Mouse (Mus musculus) 3134 (cell line): Measurements from ENCODE around the gene Prcd.

Experiments
- DNase-seq: peaks from one replicate; pipeline ENCODE4 v3.0.0-alpha.2; 2011; ENCODE audit warnings: low spot score; ENCODE audit not compliant: insufficient read length; ENCODE audit errors: extremely low read depth

The Prcd gene

DNA sequence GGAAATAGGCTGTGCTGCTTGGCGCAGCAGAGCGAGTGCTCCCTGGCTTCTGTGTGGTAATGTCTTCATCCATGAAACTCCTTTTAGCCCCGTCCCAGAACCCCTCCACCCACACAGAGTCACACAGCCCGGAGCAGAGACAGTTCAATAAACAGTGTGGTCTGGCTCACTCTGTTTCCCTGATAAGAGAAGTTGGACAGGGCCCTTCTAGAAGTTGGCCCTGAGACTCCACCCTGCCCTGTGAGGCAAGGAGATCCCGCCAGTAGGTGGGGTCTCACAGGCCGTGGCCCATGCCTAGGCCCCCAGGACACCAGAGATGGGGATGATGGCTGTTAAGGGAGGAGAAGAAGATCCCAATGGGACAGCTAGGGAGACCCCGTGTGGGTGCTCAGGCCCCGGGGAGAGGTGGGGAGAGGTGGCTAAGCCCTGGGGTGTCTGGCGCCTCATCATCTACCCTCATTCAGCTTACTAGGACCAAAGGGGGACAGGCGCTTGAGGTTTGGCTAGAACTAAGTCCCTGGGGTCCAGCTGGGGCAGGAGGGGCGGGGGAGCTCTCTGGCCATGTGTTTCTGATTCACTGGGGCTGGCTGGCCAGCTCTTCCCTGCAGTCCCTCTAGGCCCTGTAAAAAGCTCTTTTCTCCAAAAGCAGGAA lies 5.9 kb upstream of the Prcd start:
- no peak for DNase-seq

DNA sequence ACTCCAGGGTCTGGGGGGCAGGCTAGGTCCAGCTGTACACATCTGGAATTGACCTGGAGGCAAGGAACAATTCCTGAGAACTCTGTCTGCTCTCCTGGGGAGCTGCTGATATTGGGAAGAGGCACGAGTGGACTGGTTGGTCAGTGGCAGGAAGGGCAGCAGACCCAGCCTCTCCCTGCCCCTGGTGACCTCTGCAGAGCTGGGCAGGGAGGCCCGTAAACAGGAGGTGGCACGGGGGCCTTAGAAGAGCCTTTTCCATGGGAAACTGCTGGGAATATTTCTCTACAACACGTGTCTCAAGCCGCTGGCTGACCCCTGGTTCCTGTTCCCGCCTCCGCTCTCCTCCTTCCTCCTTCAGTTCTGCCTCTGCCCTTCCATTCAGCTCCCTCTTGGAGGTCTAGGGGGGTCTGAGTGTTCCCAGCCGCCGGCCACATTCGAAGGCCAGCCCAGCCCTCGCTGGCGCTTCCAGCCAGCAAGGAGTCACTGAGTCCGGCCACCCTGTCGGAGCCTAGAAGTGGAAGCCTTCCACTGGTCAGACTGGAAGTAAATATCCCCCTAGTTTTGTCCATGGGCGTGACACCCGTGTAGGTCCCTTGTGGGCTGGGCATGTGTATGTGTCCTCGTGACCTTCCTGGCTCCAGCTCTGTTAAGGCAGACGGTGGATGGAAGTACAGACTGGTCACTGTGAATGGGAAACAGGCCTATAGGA lies 5.0 kb upstream of the Prcd start:
- DNase-seq, result no peak

- DNase-seq, result no peak
Measured at GRCm38 (mm10) chr11:116648976-116649375, 4.4 kb upstream of the Prcd start.

DNA sequence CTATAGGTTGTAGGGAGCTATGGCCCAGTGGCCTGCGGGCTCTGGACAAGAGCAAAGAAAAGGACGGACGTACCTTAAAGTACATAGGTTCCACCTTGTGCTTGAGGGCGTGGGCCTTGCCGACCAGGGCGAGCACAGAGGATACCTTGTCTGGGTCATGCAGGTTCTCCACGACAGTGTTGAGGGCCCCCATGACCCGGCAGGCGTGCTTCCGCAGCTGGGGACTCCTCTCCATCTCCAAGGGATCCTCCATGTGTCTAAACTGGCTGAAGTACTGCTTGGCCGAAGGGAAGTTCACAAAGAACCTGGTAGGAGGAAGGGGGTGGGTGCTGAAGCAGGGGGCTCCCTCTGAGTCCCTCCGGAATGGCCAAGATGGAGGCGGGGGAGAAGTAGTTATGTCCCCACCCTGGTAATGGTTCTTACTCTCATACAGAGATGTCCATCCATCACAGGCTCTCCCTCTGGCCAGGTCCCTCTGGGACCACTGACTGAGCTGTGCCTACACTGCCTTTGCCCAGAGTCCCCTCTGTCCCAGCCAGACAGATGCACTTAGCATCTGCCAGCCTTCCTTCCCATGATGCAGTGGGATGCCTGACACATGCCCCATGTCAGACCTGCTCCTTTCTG lies 3.5 kb upstream of the Prcd start:
- DNase-seq, result no peak

DNA sequence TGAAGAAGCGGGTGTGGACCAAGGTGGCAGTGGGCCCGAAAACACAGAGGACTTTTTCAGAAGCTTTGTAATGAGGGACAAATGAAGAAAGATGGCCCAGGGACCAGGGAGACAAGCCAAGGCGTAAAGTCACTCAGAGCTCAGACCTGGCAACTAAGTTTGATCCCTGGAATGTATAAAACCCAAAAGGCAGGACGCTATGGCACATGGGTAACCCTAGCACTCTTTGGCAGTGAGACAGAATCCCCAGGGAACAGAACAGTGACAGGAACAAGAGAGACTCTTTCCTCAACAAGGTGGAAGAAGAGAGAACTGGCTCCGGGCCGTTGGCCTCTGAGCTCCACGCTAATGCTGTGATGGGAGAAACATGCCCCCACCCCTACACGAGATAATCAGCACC lies 2.5 kb upstream of the Prcd start:
- no peak for DNase-seq

DNA sequence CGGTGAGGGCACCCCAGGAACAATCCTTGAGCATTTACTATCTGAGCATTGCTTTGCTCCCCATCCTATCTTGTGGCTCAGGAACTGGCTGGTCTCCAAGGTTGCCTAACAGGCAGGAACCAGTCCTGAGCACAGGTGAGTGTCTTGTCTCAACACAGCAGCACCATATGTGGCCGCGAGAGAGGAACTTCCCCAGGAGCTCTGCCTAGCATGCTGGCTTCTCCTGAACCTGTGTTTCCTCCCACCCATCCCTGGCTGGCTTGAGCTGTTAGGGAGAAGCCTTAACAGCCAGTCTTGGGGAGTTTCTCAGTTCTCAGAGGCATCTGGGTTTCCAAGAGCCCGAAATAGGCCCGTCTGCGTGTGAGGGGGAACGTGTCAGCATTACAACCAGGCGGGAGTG lies 2.0 kb upstream of the Prcd start:
- DNase-seq, result no peak

DNA sequence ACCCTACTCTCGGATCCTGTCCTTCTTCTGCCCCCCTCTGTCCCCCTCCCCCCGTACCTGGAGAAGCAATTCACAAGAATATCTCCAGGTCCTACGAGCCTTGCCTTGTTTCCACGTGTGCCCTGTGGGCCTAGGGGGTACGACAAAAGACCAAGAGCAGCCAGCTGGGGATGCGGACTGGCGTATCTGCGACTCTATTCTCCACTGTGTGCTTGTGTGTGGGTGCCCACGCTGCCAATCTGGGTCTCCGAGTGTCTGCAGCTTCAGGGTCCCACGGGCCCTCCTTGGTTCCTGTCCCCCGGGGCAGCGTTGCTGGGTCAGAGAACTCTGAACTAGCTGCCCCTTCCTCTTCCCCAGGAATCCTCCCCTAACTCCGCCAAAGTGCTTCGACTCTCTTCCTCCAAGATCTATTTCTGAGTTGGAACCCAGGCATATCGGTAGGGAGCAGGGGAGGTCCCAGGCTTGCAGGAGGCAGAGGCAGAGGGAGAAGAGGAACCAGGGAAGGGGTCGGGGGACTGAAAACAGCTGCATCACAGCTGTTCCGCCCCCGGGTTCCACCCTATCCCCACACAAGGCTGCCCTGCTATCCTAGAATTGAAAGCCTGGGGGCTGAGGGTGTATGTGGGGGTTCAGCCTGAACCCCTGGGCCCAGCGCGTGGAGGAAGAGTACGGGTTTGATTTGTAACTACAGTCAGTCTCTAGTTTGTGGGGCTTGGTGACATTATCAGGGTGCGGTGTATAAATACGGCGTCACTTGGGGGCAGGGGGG lies 820 bp upstream of the Prcd start:
- no peak for DNase-seq

DNA sequence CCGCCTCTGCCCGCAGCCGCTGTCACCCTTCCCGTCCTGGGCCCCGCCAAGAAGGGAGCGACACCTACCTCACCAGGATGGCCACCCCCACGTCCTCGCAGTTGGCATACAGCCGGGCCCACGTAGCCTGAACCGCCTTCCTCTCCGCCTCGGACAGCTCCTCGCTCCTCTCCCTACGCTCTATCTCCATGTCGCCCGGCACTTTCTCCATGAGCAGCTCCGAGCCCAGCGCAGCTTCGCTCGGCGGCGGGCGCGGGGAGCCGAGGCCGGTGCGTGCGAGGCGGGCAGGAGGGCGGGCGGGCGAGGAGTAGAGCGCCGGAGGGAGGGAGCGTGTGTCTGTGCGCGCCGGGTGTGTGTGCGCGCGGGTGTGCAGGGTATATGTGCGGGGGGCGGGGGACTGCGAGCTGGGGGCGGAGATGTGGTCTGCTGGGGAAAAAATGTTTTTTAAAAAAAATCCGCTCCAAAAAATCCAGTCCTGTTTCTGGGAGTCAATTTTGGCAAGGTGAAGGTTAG lies 431 bp downstream of the Prcd start:
- DNase-seq, result no peak

DNA sequence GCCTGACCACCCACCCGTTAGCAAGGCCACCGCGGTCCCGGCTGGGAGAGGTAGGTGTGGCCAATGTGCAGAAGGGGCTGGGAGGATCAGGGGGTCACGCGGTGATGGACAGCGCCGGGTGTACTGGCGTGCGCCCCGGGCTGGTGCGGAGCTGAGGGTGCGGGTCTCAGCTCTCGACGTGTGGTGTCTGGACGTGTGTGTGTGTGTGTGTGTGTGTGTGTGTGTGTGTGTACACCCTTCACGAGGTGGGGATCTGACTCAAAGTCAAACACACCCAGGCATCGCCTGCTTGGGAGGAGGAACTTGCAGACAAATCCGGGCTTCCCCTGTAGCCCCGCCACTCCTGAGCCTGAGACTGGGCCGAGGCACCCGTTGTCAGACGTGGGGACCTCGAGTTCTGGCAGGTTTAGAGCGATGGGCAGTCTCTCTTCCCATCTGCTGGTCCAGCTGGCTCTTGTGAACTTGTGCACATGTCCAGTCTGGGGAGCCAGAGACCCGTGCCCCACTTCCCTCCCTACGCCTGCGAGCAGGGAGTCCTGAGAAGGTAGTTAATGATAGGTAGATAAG lies 1.0 kb downstream of the Prcd start, which contains the start of gene Cygb:
Cygb (minus strand) TSS at position 59 of the 567 bp plus-strand sequence.
- DNase-seq, result no peak

DNA sequence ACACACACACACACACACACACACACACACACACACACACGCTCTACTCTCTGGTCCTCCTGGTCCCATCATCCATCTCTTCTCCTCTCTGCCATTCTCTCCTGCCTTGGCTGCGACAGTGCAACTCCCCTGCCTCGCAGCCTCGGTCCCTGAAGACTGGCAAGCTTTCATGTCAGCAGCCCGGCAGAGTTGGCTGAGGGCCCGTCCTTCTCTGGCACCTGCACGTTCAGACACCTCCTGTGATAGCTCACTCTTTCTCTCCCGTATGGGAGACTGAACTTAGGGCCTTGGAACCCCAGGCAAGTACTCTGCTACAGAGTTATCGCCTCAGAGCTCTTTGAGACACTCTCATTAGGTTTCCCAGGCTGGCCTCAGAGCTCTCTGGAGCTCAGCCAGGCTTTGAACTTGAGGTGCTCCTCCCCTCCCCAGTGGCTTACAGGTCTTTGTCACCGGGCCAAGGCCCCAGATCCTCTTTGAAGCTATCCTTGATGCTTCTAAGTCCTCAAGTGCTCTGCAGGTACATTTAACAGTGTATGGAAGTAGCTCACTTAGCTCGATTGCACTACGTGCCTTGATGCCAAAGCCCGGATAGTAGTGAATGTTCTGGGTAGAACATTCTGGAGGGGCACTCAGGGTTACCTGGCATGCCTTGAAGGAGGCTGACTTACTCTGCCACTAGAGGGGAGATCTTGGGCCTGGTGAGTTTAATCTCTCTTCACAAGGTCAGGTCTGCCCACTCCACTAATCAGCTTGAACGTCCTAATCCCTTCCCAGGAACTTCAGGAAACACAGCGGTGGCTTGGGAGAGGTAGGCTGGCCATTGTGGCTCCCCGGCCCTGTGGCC lies 3.2 kb downstream of the Prcd start:
- DNase-seq, result no peak

DNA sequence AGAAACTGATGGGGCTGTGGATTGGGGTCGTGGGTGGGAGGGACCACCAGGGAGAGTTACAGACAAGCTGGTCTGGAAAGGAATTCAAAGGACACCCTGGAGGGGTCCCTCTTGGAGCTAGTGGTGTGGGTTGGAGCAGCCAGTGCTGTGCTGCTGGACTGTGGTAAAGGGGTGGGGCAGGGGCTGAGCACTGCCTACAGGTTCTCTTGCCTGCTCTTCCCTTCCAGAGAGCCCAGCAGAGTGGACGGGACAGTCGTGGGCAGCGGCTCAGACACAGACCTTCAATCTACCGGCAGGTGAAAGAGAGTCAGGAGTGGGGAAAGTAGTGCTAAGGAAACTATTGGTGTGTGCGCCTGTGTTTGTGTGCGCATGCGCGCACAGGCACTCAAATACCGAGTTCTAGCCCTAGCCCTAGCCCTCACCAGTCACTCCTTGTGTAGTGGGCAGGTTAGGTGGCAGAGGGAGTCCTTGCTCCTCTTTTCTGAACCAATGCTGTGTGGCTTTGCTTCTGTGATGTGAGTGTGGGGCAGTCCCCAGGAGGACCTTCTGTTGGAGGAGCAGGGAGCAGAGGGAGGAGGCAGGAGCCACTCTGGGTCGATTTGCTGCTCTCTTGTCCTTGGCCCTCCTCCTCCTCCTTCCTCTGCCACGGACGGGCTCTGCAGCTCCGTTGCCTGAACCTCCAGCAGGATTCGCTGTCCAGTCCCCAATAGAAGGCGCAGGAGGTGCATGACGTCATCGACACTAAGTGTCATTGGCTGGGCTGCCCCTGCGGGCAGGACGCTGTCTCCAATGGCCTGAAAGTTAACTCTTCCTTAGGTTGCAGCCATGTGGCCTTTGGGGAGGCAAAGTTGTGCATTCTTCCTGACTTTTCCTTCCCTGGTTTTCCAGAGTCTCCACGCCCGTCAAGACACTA lies 4.2 kb downstream of the Prcd start:
- DNase-seq, result peak; percentile 91

GRCm38 (mm10) chr11:116658238-116658637 lies 4.9 kb downstream of the Prcd start:
- DNase-seq, result no peak

DNA sequence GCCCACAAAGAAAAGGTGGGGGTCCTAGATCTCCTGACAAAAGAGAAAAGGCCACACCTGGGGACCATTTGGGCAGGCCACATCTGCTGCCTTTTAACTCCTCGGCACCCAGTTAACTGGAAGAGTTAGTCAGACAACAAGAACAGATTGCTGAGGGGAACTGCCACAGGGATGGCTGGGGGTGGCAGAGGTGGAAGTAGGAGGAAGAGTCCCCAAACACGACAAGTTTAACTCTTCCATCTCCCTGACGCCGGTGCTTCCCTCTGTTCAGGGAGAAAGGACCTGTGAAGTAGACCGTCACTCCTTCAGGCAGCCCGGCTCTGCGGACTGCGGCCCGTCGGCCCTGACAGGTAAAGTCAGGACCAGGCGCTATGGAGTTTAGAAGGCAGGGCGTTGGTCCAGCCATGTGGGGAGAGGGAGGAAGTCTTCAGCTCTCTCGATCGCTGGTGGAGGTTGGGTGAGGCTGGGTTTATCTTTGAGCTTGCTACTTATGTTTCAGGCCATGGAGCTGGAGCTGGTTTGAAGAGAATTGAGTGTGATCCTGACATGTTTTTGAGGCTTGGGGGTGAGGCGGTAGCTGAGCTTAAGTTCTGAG lies 5.8 kb downstream of the Prcd start:
- DNase-seq, result no peak

DNA sequence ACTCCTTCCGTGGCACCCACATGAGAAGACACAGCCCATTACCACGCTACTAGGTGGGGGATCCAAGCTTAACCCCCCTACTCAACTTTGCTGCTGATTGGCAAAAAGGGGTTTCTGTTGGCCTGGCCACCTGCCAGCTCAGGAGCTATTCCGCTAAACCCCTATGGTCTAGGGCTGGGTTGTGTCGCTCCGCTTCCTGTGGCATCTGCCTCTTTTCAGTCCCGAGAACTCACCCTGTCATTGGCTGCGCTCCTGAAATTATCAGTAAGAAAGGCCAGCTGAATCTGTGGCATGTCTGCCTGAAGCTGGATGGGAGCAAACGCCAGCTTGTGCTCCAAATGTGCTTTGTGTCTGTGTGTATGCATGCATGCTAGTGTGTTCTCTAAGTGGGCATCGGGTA lies 6.8 kb downstream of the Prcd start:
- DNase-seq, result no peak

DNA sequence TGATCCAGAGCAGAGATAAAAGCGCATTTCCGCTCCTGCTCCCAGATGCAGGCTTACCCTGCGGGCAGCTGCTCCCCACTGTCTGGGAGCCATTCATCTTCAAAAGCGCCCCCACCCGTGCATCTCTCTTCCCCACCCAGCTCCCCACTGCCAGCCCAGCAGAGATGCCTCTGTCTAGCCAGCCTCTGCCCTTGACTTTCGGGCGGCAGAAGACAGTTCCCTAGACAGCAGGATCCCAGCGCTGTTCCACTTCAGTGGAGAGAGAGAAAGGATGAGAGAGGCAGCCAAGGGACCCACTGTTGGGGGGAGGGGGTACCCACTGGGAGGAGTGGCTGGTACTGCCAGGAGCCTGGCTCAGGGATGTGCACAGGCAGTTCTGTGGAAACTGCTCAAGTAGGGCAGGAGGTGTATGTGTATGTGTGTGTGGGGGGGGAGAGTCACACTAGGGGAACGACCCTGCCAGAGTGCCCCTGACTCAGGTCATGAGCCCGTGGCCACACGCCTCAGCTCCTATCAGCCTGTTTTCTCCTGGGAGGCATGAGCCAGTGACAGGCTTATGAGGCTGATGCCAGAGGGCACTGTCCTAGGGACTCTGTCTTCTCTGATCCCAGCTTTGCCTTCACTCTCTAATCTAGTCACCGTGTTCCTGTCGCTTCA lies 8.1 kb downstream of the Prcd start:
- no peak for DNase-seq

DNA sequence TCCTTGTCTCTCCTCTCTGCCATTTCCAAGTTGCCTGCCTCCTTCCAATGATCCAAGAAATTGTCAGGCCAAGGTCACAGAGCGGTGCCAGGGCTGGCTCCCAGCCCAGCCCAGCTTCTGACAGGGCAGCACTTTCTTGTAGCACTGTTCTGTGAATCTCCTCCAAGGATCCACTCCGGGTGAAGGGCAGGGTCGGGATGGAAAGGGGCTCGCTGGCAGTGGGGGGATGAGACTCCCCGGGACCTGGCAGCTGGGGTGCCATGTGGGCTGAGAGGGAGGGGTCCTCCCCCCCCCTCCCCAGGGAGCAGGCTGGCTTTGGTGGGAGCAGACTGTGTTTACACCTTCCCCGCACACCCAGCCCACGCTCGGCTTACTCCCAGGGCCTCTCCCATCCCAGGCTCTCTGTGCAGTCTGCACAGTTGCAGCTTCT lies 8.6 kb downstream of the Prcd start:
- DNase-seq, result no peak

DNA sequence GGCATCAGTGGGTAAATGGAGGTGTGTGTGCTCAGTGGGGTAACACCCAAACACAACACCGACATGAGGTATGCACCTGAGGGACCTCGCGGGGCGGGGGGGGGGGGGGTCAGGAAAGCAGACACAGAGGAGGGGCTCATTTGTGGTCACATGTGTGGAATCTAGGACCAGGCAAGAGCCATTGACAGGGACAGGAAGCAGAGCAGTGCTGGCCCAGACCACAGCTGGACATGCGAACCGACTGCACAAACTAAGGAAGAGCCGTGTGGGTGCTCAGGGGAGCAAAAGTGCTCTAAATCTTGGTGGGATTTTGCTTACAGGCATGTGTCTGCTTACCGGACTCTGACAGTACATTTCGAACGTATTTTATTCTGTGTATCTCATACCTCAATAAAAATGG lies 12.0 kb downstream of the Prcd start:
- DNase-seq, result no peak

DNA sequence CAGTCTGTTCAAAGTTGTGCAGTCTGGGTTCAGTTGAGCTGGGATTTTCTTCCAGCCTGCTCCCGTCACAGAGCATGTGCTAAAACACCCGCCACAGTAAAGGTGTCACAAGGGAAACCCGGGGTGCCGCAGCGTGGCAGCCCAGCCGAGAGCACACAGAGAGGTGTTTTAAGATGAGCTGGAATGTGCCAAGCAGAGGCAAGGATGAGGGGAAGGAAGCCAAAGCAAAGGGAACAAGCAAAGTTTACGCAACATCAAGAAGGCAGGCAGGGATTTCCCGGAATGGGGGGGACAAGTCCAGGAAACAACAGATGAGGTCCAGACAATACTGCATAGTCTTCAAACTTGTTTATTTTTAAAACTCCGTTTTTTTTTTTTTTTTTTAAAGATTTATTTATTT lies 13.2 kb downstream of the Prcd start:
- no peak for DNase-seq
